Mouse (Mus musculus) CH12.LX (cell line): ENCODE results near the gene Nanos2. TPM values are rescaled to one million over a fixed set of nuclear protein-coding genes. Genes with fewer than 3 reads are reported as not detected.

Experiments used
- DNase-seq: peaks from one replicate; pipeline ENCODE4 v3.0.0-alpha.2; 2013; ENCODE audit errors: extremely low read depth
- H3K27ac ChIP-seq: 2 replicates; pipeline ENCODE4 v1.5.1; 2012; ENCODE audit warnings: low read depth, mild to moderate bottlenecking, control low read depth, moderate library complexity; ENCODE audit not compliant: insufficient read depth
- H3K27me3 ChIP-seq: replicated peaks from 2 replicates; pipeline ENCODE3; 2012; ENCODE audit warnings: inconsistent platforms
- H3K36me3 ChIP-seq, 2 experiments: replicated peaks in 1 of 2; 2 replicates each; pipeline versions ENCODE3 to v1.6.1; 2012; ENCODE audit warnings: inconsistent platforms in 1 of 2, low read length in 1 of 2, mild to moderate bottlenecking in 1 of 2, mixed read lengths in 1 of 2, moderate library complexity in 1 of 2; ENCODE audit not compliant: control insufficient read depth in 1 of 2, insufficient read depth in 1 of 2
- H3K4me1 ChIP-seq, 2 experiments: 2 replicates each; pipeline ENCODE4 v1.6.1; 2012; ENCODE audit warnings: inconsistent platforms in 1 of 2, moderate library complexity in 1 of 2; ENCODE audit not compliant: insufficient read depth in 2 of 2, control insufficient read depth in 1 of 2
- H3K4me2 ChIP-seq: 2 replicates; pipeline ENCODE4 v1.6.1; 2012; ENCODE audit warnings: low read depth, mild to moderate bottlenecking, control low read depth; ENCODE audit not compliant: poor library complexity, insufficient read depth, severe bottlenecking
- H3K4me3 ChIP-seq, 3 experiments: fragments of 150-350 bp in 1 of 3; sonication (generic) in 1 of 3; replicated peaks in 1 of 3; 2 replicates each; pipeline versions ENCODE3 to v1.5.1; 2011 to 2012; ENCODE audit warnings: low read depth in 2 of 3, low read length in 2 of 3, mild to moderate bottlenecking in 2 of 3, moderate library complexity in 2 of 3, control low read depth in 1 of 3, improper control_type of control experiment in 1 of 3, inconsistent platforms in 1 of 3, mixed read lengths in 1 of 3; ENCODE audit not compliant: poor library complexity in 1 of 3
- H3K79me2 ChIP-seq: replicated peaks from 2 replicates; pipeline ENCODE4 v1.6.1; 2012; ENCODE audit warnings: mild to moderate bottlenecking, moderate library complexity; ENCODE audit not compliant: control insufficient read depth, poor library complexity, insufficient read depth, severe bottlenecking; ENCODE audit errors: extremely low read depth
- H3K9ac ChIP-seq: 2 replicates; pipeline ENCODE4 v1.6.1; 2012; ENCODE audit warnings: low read depth, mild to moderate bottlenecking, control low read depth, moderate library complexity; ENCODE audit not compliant: insufficient read depth
- H3K9me3 ChIP-seq: replicated peaks from 2 replicates; pipeline ENCODE3; 2012; ENCODE audit warnings: low read length, inconsistent platforms, mixed read lengths
- BHLHE40 ChIP-seq: IDR thresholded peaks from 2 replicates; pipeline ENCODE4 v1.6.1; 2011; ENCODE audit warnings: mild to moderate bottlenecking, low read depth, low read length, improper control_type of control experiment
- ETS1 ChIP-seq: conservative IDR thresholded peaks from 2 replicates; pipeline ENCODE4 v1.6.1; 2012; ENCODE audit warnings: low read depth, mild to moderate bottlenecking, inconsistent platforms, low read length, improper control_type of control experiment, moderate library complexity
- HCFC1 ChIP-seq: IDR thresholded peaks from 2 replicates; pipeline ENCODE4 v1.6.1; 2012; ENCODE audit warnings: low read depth, mild to moderate bottlenecking, inconsistent platforms, low read length, improper control_type of control experiment
- JUND ChIP-seq: conservative IDR thresholded peaks from 2 replicates; pipeline ENCODE4 v1.6.1; 2011; ENCODE audit warnings: low read depth, low read length, improper control_type of control experiment
- MAZ ChIP-seq: IDR thresholded peaks from 2 replicates; pipeline ENCODE4 v1.6.1; 2012; ENCODE audit warnings: low read depth, mild to moderate bottlenecking, inconsistent platforms, low read length, improper control_type of control experiment, moderate library complexity
- MEF2A ChIP-seq: IDR thresholded peaks from 2 replicates; pipeline ENCODE4 v1.6.1; 2014; ENCODE audit warnings: low read depth, mild to moderate bottlenecking, inconsistent platforms, low read length, improper control_type of control experiment, borderline replicate concordance
- NELFE ChIP-seq: IDR thresholded peaks from 2 replicates; pipeline ENCODE4 v1.6.1; 2011; ENCODE audit warnings: low read depth, low read length, improper control_type of control experiment
- NRF1 ChIP-seq: IDR thresholded peaks from 2 replicates; pipeline ENCODE4 v1.6.1; 2014; ENCODE audit warnings: low read depth, mild to moderate bottlenecking, inconsistent platforms, low read length, improper control_type of control experiment, moderate library complexity
- PAX5 ChIP-seq: IDR thresholded peaks from 2 replicates; pipeline ENCODE4 v1.6.1; 2012; ENCODE audit warnings: low read length, inconsistent platforms, mixed read lengths
- RCOR1 ChIP-seq: conservative IDR thresholded peaks from 2 replicates; pipeline ENCODE4 v1.6.1; 2012; ENCODE audit warnings: low read depth, mild to moderate bottlenecking, inconsistent platforms, low read length, improper control_type of control experiment
- UBTF ChIP-seq: IDR thresholded peaks from 2 replicates; pipeline ENCODE4 v1.6.1; 2012; ENCODE audit warnings: low read depth, mild to moderate bottlenecking, inconsistent platforms, low read length, improper control_type of control experiment, moderate library complexity
- USF1 ChIP-seq: IDR thresholded peaks from 2 replicates; pipeline ENCODE4 v1.6.1; 2014; ENCODE audit warnings: low read depth, mild to moderate bottlenecking, inconsistent platforms, low read length, improper control_type of control experiment
- USF2 ChIP-seq: conservative IDR thresholded peaks from 2 replicates; pipeline ENCODE4 v1.6.1; 2011; ENCODE audit warnings: low read depth, low read length, improper control_type of control experiment
- ZMIZ1 ChIP-seq: IDR thresholded peaks from 2 replicates; pipeline ENCODE4 v1.6.1; 2012; ENCODE audit warnings: low read depth, mild to moderate bottlenecking, inconsistent platforms, low read length, improper control_type of control experiment
- dilution Hi-C: fragments of 300-500 bp; cut with MboI; formaldehyde crosslinking; loops from 2 replicates; pipeline ENCODE4 v1.14.3; 2020; ENCODE audit warnings: low sequenced_read_pairs; ENCODE audit not compliant: extremely low pct_unique_long_range_greater_than_20kb, extremely low pct_ligation_motif_present
- in situ Hi-C: fragments of 300-500 bp; cut with MboI; formaldehyde crosslinking; loops from 3 replicates; pipeline ENCODE4 v1.14.3; 2019; ENCODE audit warnings: low sequenced_read_pairs, low pct_ligation_motif_present, low pct_unique_long_range_greater_than_20kb, mixed read lengths
- polyA plus RNA-seq: library from polyadenylated mRNA; unstranded; fragments of >175 nt; gene quantifications from 2 replicates; pipeline ENCODE4 v1.2.1, GENCODE M21; 2012; ENCODE audit warnings: low read depth; ENCODE audit not compliant: insufficient read length
- total RNA-seq, 2 experiments: library from RNA; depleted of rRNA; stranded (reverse); fragments of 300-350 nt in 1 of 2; fragments of >200 nt in 1 of 2; gene quantifications; 2 replicates each; pipeline ENCODE4 v1.2.3; 2012 to 2014

The Nanos2 gene
- total and polyA plus RNA-seq, 3 experiments, result not detected

DNA sequence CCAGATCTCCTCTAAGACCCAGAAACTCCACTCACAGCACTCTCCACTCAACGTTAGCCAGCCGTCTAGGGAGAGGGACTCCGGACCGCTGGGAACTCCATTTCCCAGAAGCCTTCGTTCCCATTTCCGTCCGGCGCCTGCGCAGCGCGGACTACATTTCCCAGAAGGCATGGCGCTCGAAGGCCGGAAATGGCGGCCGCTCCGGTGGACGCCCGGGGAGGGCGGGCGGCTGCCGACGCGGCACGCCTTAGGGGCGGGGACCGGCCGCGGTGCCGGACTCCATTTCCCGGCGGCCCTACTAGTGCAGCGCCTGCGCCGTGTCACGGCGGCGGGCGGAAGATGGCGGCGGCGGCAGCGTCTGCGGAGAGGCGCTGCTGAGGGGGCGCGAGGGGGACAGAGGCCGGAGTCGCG lies 36.9 kb downstream of the Nanos2 start, which contains the start of gene Sympk (continued):
- TF ChIP-seq PAX5 (no peak), ZMIZ1 (no peak), MAZ (no peak), USF2 (no peak), NRF1 (peak; percentile 89)
- TF ChIP-seq, all 38 proteins: peak for 14

DNA sequence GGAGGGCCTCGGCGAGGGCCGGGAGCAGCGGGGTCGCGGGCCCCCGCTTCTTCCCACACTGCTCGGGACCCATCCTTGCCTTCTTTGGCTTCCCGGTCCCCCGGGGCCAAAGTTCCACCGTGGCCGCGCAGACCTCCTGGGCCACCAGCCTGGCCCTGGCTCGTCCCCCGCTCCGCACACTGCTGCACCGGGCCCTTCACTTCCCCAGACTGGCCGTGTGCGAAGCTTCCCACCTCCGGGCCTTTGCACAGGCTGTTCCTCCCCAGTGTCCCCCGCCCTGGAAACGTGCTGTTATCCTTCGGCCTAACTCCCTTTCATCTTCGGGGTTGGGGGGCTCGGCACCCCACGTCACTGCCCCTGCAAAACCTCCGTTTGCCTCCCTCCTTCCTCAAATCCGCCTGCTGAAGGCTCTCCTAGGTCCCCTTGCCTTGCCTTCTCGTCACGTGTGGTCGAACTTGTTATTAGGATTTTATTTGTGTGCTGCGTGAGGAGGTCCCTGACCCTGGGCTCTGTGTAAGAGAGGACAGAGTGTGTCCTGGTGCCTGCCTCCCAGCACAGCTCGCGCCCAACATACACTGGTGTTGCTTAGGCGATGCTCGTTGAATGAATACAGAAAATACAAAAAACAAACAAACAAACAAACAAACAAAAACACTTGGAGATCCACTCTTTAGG lies 37.5 kb downstream of the Nanos2 start:
- H3K36me3 ChIP-seq, result peaks cover 18 to 23% of the 10 kb centered on the region in 2 experiments
- DNase-seq, result no peak
- in situ Hi-C loops, result loop anchor here (10.0 kb wide), 1 partner anchor 130 kb away; no protein-coding TSS in a partner anchor
- H3K27ac ChIP-seq, result no peak overlapping the region
- H3K4me3 ChIP-seq, result peak overlapping the region; percentile 84 to 88 (median 87)
- no peaks in the 10 kb centered on the region for H3K9me3 ChIP-seq
- peak overlapping the region; percentile 70 for H3K4me2 ChIP-seq
- H3K9ac ChIP-seq, result peak overlapping the region; percentile 87
- dilution Hi-C loops, result no loop called here
- H3K4me1 ChIP-seq, result peaks cover 17 to 35% of the 10 kb centered on the region in 2 experiments
- TF ChIP-seq NELFE (no peak), MEF2A (no peak), NRF1 (peak; percentile 6; the same call in 1 of the 2 replicates), UBTF (0 out of 2 replicates have a peak, but pooled peaks have one; percentile 54), BHLHE40 (no peak)
- peaks cover 39% of the 10 kb centered on the region for H3K27me3 ChIP-seq
- H3K79me2 ChIP-seq, result peaks cover 33% of the 10 kb centered on the region

DNA sequence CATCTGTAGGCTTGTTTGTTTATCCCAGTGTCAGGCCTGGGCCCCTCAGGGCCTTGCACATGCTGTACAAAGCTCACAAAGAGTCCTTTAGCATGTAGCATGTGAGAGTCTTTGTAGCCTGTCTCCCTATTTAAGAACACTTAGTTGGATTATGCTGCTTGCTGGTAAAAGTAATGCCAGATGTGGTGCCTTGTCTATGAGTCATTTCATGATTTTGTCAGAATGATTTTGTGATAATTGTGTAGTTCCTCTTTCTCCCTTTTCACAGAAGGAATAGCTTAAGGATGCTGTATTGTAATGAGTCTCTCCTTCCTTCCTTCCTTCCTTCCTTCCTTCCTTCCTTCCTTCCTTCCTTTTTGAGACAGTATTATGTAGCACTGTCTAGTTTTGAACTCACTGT lies 40.9 kb downstream of the Nanos2 start:
- no peak overlapping the region for H3K9ac ChIP-seq
- H3K9me3 ChIP-seq, result no peaks in the 10 kb centered on the region
- TF ChIP-seq USF1 (no peak), JUND (0 out of 2 replicates have a peak, but pooled peaks have one; percentile 11), HCFC1 (no peak), USF2 (no peak), ETS1 (no peak), RCOR1 (no peak)
- H3K36me3 ChIP-seq, result peaks cover 46 to 53% of the 10 kb centered on the region in 2 experiments
- H3K4me2 ChIP-seq, result no peak overlapping the region
- H3K27me3 ChIP-seq, result peaks cover 7% of the 10 kb centered on the region
- peaks cover 33% of the 10 kb centered on the region for H3K79me2 ChIP-seq
- no peak overlapping the region for H3K27ac ChIP-seq
- in situ Hi-C loops (loop anchor here (10.0 kb wide), 1 partner anchor 133 kb away; no protein-coding TSS in a partner anchor), dilution Hi-C loops (no loop called here)
- peak; percentile 21 for DNase-seq
- peaks cover 17 to 33% of the 10 kb centered on the region in 2 experiments for H3K4me1 ChIP-seq
- H3K4me3 ChIP-seq, result no peak overlapping the region
